Mouse (Mus musculus) forebrain, embryonic 12.5 days (tissue): ENCODE measurements around the gene Kirrel. TPM values are rescaled to one million over a fixed set of nuclear protein-coding genes. Genes with fewer than 3 reads are reported as not detected.
A peak's percentile ranks its signal among the peaks of the same experiment; 100 is the strongest.

Experiments used
- ATAC-seq: fragments of 200-750 bp; cut with Nextera tagmentation; 2 replicates; pipeline ENCODE4 v1.8.0; 2017; ENCODE audit warnings: moderate TSS enrichment; ENCODE audit not compliant: low FRiP score
- H3K27ac ChIP-seq: fragments of 300-500 bp; sonication (generic); 2 replicates; pipeline ENCODE4 v1.5.1; 2016; ENCODE audit warnings: mild to moderate bottlenecking
- H3K27me3 ChIP-seq: fragments of 300-500 bp; sonication (generic); 2 replicates; pipeline ENCODE4 v1.6.1; 2016; ENCODE audit warnings: mild to moderate bottlenecking
- H3K36me3 ChIP-seq: fragments of 300-500 bp; sonication (generic); replicated peaks from 2 replicates; pipeline ENCODE4 v1.6.1; 2016; ENCODE audit warnings: mild to moderate bottlenecking
- H3K4me1 ChIP-seq: fragments of 300-500 bp; sonication (generic); 2 replicates; pipeline ENCODE4 v1.6.1; 2016
- H3K4me2 ChIP-seq: fragments of 300-500 bp; sonication (generic); 2 replicates; pipeline ENCODE4 v1.6.1; 2016; ENCODE audit warnings: mild to moderate bottlenecking, moderate library complexity
- H3K4me3 ChIP-seq: fragments of 300-500 bp; sonication (generic); replicated peaks from 2 replicates; pipeline ENCODE4 v1.5.1; 2016; ENCODE audit warnings: mild to moderate bottlenecking
- H3K9ac ChIP-seq: fragments of 300-500 bp; sonication (generic); 2 replicates; pipeline ENCODE4 v1.6.1; 2016; ENCODE audit warnings: mild to moderate bottlenecking
- H3K9me3 ChIP-seq: fragments of 300-500 bp; sonication (generic); 2 replicates; pipeline ENCODE4 v1.6.1; 2016
- WGBS: fragments of 180-500 bp; shearing (Covaris S2); methylation state at CpG from one replicate; pipeline ENCODE4 v1.1.7; 2016; 5-methylcytosine and 5-hydroxymethylcytosine counted together
- polyA plus RNA-seq: library from polyadenylated mRNA; unstranded; fragments of >200 nt; fragmentation: Nextera tagmentation; extraction: Ambion mirVana; gene quantifications from 2 replicates; pipeline ENCODE4 v1.2.1, GENCODE M21; 2016

Gene Kirrel
- 11.5 and 12.9 TPM in 2 replicates for polyA plus RNA-seq

DNA sequence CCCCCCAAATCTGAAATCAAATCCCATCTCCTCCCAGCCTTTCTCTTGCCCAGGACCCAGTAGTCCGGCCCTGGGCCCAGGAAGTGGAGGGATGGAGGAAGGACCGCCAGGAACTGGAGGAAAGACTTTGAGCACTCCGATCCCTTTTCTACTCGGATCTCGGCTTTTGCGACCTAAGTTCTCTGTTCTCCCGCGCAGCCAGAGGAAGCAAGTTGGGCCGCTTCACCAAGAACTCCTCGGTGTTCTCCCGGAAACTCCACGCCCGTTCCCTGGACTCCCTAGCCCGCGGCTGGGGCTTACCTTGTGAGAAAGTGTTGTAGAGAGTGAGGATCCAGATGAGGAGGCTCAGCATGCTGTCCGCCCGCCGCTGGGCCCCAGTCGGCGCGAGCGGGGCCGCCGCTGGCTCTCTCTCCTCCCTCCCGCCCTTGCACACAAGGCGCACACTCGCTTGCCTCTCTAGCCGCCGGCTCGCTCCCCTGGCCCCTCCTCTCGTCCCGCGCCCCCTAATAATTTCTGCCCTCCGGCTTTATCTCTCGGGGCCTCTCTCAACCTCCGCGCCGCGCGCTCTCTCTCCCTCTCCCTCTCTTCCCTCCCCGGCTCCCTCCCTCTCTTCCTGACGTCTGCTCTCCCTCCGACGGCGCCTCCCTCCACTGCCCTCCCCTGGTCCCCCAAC is at the start of gene Kirrel:
Kirrel (minus strand) TSS at position 652 of the 673 bp plus-strand sequence.
- under 1% methylated on average over 43 of the region's 45 CpGs for WGBS
- peaks cover 46% of the 10 kb centered on the region for H3K4me1 ChIP-seq

DNA sequence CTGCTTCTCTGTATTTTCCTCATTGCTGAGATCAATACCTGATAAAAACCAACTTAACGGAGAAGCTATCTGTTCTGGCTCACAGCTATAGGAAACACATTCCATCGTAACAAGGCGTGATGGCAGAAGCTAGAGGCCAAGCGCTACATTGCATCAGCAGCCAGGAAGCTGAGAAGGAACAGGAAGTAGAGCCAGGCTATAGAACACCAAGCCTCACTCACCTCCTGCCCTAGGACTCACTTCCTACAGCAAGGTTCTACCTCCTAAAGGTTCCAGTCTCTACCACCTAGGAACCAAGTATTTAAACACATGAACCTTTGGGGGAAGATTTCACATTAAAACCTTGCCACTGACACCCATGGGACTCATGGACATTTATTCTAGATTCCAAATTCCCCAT is 49.1 kb upstream of the Kirrel start:
- no peaks in the 10 kb centered on the region for H3K9me3 ChIP-seq
- H3K36me3 ChIP-seq: no peaks in the 10 kb centered on the region
- no peak overlapping the region for H3K4me3 ChIP-seq
- ATAC-seq: no peak
- 95% methylated on average over 4 of the region's 4 CpGs for WGBS
- H3K27ac ChIP-seq: no peak overlapping the region
- no peaks in the 10 kb centered on the region for H3K27me3 ChIP-seq
- H3K9ac ChIP-seq: no peak overlapping the region
- H3K4me1 ChIP-seq: no peaks in the 10 kb centered on the region
- H3K4me2 ChIP-seq: no peak overlapping the region

More for the DNA sequence above, at the start of gene Kirrel:
- H3K36me3 ChIP-seq: no peaks in the 10 kb centered on the region
- peak within 1 kb of the TSS; percentile 59 for H3K4me3 ChIP-seq
- peak within 1 kb of the TSS; percentile 84 for H3K27ac ChIP-seq
- H3K9me3 ChIP-seq: no peaks in the 10 kb centered on the region
- no peaks in the 10 kb centered on the region for H3K27me3 ChIP-seq
- H3K9ac ChIP-seq: peak within 1 kb of the TSS; percentile 81
- ATAC-seq: peak; percentile 87
- H3K4me2 ChIP-seq: peak within 1 kb of the TSS; percentile 87

DNA sequence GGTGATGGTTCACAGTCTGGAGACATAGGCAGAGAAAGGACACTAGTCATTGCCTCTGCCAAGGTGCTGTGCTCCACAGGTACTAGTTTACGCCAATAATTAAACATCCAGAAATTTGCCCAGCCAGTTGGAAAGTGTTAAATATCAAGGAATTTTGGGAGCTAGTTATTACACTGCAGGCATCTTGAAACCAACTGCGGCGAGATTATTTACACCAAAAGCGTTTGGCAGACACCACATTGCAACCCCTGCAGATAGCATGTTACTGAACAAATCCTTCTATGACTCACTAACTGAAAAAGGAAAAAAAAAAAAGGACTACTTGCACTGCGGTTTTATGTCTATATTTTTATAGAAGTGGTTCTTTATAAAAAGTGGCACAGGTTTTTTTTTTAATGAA is 47.8 kb upstream of the Kirrel start:
- H3K27me3 ChIP-seq: no peaks in the 10 kb centered on the region
- H3K9ac ChIP-seq: no peak overlapping the region
- H3K9me3 ChIP-seq: no peaks in the 10 kb centered on the region
- no peak overlapping the region for H3K27ac ChIP-seq
- ATAC-seq: no peak
- WGBS: 94% methylated on average over 5 of the region's 5 CpGs
- no peak overlapping the region for H3K4me2 ChIP-seq
- H3K36me3 ChIP-seq: no peaks in the 10 kb centered on the region
- no peak overlapping the region for H3K4me3 ChIP-seq
- no peaks in the 10 kb centered on the region for H3K4me1 ChIP-seq

DNA sequence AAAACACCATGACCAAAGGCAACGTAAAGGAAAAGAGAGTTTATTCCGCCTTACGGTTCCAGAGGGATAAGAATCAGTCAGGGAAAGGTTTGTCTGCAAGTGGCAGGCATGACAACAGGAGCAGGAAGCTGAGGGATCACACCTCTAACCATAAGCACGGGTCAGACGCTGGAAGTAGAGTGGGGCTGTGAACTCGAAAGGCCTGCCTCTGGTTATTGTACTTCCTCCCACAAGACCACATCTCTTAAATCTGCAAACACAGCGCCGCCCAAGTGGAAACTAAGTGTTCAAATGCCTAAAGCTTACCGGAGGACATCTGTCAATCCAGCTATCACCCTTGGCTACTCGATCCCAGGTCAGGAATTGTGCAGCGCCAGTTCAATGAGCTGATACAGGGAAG is 40.6 kb upstream of the Kirrel start:
- H3K27me3 ChIP-seq: no peaks in the 10 kb centered on the region
- no peak overlapping the region for H3K4me2 ChIP-seq
- ATAC-seq: no peak
- WGBS: 80% methylated on average over 11 of the region's 11 CpGs
- no peak overlapping the region for H3K4me3 ChIP-seq
- no peaks in the 10 kb centered on the region for H3K36me3 ChIP-seq
- H3K27ac ChIP-seq: no peak overlapping the region
- no peaks in the 10 kb centered on the region for H3K4me1 ChIP-seq
- H3K9me3 ChIP-seq: no peaks in the 10 kb centered on the region
- H3K9ac ChIP-seq: no peak overlapping the region

DNA sequence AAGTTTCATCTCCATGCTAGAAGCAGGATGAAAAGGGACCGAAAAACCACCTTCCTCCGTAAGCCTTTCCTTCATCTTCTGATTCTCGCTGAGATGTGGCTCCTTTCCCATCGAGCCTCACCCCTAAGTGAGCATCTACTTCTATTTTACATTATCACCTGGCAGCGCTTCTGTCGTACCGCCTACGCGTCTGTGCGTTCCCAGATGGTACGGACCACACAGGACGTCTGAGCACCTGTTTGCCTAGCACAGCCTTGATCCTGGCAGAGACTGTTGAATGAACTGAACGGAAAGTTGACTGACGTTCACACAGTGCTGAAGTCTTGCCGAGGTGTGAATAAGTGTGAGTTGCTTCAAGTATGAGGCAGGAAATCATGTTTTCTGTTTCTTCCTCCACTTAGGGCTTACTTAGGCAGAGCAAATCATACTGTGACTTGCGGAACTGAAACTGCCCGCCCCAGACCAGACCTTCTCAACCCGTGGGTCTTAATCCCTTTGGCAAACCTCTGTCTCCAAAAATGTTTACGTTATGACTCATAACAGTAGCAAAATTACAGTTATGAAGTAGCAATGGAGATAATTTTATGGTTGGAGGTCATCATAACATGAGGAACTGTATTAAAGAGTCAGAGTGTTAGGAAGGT is 39.8 kb upstream of the Kirrel start:
- H3K9ac ChIP-seq: no peak overlapping the region
- no peak for ATAC-seq
- no peaks in the 10 kb centered on the region for H3K9me3 ChIP-seq
- no peaks in the 10 kb centered on the region for H3K4me1 ChIP-seq
- 92% methylated on average over 19 of the region's 19 CpGs for WGBS
- no peak overlapping the region for H3K27ac ChIP-seq
- H3K4me2 ChIP-seq: no peak overlapping the region
- H3K27me3 ChIP-seq: no peaks in the 10 kb centered on the region
- H3K4me3 ChIP-seq: no peak overlapping the region
- H3K36me3 ChIP-seq: no peaks in the 10 kb centered on the region

DNA sequence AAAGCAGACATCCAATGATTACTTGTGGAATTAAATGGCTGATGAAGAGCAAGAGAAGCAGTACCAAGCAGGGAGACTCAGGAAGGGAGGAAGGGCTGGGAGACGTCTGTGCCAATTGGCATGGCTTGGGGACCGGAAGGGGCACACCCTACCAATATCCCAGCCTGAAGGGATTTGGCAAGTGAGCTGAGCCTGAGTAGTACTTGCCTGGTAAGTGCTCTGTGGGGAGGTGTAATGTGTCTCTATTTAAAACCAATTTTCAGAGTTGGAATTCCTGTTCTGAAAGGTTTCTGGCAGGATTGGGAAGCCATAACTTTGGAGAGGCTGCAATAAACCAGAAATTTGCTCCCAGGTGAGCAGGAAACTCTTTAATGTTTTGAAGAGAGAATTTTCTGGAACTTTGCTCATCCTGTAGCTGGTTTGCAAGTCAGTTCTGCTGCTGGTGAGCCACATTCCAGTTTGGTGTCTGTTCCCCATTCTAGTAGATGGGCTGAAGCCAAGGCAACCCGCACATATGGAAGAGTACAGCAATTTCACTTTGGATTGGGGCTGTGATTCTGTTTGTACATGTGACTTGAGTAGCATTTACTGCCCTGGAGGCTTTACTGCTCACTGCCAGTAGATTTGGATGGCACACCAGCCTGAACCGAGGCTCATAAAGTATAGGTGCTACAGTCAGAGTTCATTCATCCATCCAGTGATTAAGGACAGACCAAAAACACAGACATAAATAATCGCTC is 32.0 kb upstream of the Kirrel start:
- 89% methylated on average over 5 of the region's 5 CpGs for WGBS
- H3K4me3 ChIP-seq: no peak overlapping the region
- H3K9me3 ChIP-seq: no peaks in the 10 kb centered on the region
- no peak overlapping the region for H3K4me2 ChIP-seq
- no peak overlapping the region for H3K27ac ChIP-seq
- H3K36me3 ChIP-seq: no peaks in the 10 kb centered on the region
- 0 out of 2 replicates have a peak, but pooled peaks cover 5% of the 10 kb centered on the region for H3K4me1 ChIP-seq
- H3K27me3 ChIP-seq: no peaks in the 10 kb centered on the region
- H3K9ac ChIP-seq: no peak overlapping the region
- ATAC-seq: no peak

DNA sequence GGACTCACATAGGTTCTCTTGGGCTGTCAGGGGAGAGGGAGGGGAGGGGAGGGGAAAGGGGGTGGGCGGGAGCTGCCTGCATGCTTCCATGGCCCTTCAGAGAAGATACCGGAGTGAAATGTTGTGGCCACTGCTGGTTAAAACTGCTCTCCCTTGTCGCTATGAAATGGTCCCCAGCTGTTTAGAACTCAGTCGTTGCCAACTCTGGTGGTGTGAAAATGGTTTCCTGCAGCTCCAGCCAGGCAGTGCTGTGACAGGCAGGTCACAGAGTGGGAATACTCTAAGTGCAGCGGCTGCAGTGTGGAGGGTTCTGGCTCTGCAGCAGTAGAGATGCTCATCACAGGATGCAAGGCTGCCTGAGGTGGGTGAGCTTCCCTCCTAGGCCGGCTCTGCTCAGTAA is 22.1 kb upstream of the Kirrel start:
- no peak for ATAC-seq
- Histone ChIP-seq H3K9ac (no peak overlapping the region), H3K27ac (no peak overlapping the region), H3K4me2 (no peak overlapping the region), H3K9me3 (no peaks in the 10 kb centered on the region), H3K36me3 (no peaks in the 10 kb centered on the region), H3K4me1 (no peaks in the 10 kb centered on the region), H3K27me3 (no peaks in the 10 kb centered on the region), H3K4me3 (no peak overlapping the region)
- WGBS: 53% methylated on average over 6 of the region's 6 CpGs

DNA sequence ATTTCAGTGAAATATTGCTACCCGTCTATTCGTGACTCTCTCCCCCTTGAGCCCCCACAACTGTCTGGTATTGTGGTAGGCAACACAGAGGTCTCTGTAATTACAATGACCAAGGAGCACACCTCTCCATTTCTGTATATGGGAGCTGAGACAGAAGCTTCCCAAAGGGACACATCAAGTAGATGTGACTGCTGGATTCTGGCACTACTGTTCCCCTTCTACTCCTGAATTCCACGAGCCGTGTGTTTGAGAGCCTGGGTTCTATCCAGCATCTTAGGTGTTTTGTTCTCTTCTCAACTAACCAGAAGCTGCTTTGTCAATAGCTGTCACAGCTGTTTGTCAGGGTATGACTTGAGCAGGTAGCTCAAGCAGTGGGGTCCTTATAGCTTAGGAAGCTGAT is 20.5 kb upstream of the Kirrel start:
- WGBS: 87% methylated on average over 4 of the region's 4 CpGs
- H3K9ac ChIP-seq: no peak overlapping the region
- no peaks in the 10 kb centered on the region for H3K36me3 ChIP-seq
- no peak overlapping the region for H3K4me2 ChIP-seq
- no peak overlapping the region for H3K27ac ChIP-seq
- H3K4me1 ChIP-seq: no peaks in the 10 kb centered on the region
- no peak overlapping the region for H3K4me3 ChIP-seq
- no peaks in the 10 kb centered on the region for H3K9me3 ChIP-seq
- H3K27me3 ChIP-seq: no peaks in the 10 kb centered on the region
- no peak for ATAC-seq

DNA sequence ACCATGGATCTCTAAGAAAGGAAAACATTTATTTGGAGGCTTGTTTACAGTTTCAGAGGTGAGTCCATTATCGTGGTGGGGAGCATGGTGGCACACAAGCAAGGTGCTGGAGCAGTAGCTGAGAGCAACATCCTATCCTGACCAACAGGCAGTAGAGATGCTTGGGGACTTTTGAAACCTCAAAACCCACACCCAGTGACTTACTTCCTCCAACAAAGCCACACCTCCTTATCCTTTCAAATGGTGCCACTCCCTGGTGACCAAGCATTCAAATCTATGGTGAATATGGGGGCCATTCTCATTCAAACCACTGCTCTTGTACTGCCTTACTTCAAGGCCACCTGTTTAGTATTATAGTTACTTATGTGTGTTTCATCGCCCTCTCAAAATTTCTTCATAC is 20.0 kb upstream of the Kirrel start:
- Histone ChIP-seq H3K9me3 (no peaks in the 10 kb centered on the region), H3K27me3 (no peaks in the 10 kb centered on the region), H3K4me3 (no peak overlapping the region), H3K4me2 (no peak overlapping the region), H3K9ac (no peak overlapping the region), H3K36me3 (no peaks in the 10 kb centered on the region), H3K4me1 (no peaks in the 10 kb centered on the region), H3K27ac (no peak overlapping the region)
- ATAC-seq: no peak
- 94% methylated on average over 2 of the region's 2 CpGs for WGBS

DNA sequence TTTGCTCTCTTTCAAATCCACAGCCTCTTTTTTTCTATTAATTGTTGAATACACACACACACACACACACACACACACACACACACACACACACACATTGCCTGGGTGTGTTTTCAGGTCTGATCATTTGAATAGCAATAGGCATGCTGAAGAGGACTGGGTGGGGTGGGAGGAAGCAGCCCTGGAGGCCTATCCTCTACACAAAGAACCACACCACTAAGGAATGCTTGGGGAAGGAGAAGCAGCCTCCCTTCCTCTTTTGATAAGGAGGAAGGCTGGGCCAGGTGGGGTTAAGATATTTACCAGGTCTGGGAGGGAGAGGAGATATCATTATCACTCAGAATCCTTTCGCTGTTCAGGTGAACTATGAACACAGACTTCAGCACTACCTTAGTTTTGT is 19.2 kb upstream of the Kirrel start:
- no peak overlapping the region for H3K9ac ChIP-seq
- no peaks in the 10 kb centered on the region for H3K4me1 ChIP-seq
- H3K9me3 ChIP-seq: no peaks in the 10 kb centered on the region
- 64% methylated on average over 1 of the region's 1 CpGs for WGBS
- no peak overlapping the region for H3K27ac ChIP-seq
- no peak overlapping the region for H3K4me3 ChIP-seq
- ATAC-seq: no peak
- no peak overlapping the region for H3K4me2 ChIP-seq
- H3K36me3 ChIP-seq: no peaks in the 10 kb centered on the region
- no peaks in the 10 kb centered on the region for H3K27me3 ChIP-seq

DNA sequence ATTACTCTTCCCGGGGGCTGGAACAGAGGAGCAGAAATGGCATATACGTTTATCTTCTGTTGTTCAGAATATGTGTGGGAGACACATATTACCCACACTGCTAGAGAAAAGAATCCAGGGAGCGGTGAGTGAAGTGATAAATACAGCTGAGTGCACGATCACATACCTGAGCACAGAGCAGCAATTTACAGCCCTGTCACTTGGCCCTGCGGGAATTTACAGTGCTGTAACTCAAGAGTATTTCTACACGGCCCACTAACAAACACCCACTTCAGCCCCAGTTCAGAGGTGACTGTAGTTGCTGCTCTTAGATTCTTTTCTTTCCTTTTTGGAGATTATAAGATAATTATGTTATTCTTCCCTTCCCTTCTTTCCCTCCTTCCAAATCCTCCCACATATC is 18.8 kb upstream of the Kirrel start:
- H3K27me3 ChIP-seq: no peaks in the 10 kb centered on the region
- no peak overlapping the region for H3K4me2 ChIP-seq
- no peak overlapping the region for H3K9ac ChIP-seq
- no peaks in the 10 kb centered on the region for H3K4me1 ChIP-seq
- H3K4me3 ChIP-seq: no peak overlapping the region
- no peaks in the 10 kb centered on the region for H3K36me3 ChIP-seq
- no peaks in the 10 kb centered on the region for H3K9me3 ChIP-seq
- no peak for ATAC-seq
- no peak overlapping the region for H3K27ac ChIP-seq
- 74% methylated on average over 6 of the region's 6 CpGs for WGBS

DNA sequence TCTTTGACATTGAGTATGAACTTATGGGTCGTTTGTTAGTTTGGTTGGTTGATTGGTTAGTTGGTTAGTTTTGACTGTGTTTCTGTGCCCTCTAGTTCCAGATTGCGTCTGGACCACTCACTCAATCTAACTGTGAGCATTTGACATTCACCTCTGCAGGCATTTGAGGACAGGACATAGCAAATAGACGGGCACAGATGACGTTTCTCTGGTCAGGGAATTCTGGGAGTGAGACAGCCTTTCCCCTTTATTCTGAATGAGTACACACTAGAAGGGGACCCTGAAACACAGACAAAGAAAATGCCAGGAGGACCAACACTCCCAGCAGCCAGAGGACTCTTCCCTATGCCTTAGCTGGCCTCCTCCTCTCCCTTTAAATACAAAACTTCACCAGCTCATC is 2.1 kb upstream of the Kirrel start:
- no peaks in the 10 kb centered on the region for H3K9me3 ChIP-seq
- 75% methylated on average over 4 of the region's 4 CpGs for WGBS
- no peak overlapping the region for H3K4me2 ChIP-seq
- H3K36me3 ChIP-seq: no peaks in the 10 kb centered on the region
- no peak for ATAC-seq
- no peak overlapping the region for H3K4me3 ChIP-seq
- peaks cover 21% of the 10 kb centered on the region for H3K4me1 ChIP-seq
- no peak overlapping the region for H3K9ac ChIP-seq
- H3K27ac ChIP-seq: no peak overlapping the region
- no peaks in the 10 kb centered on the region for H3K27me3 ChIP-seq
